Mouse (Mus musculus) erythroblast, embryonic 14.5 days (primary cell): ENCODE data around the gene Nell1. TPM values are rescaled to one million over a fixed set of nuclear protein-coding genes. Genes with fewer than 3 reads are reported as not detected.

Experiments used
- H3K27me3 ChIP-seq: 2 replicates; pipeline ENCODE4 v1.6.1; 2012; ENCODE audit warnings: inconsistent platforms; ENCODE audit not compliant: control insufficient read depth
- H3K36me3 ChIP-seq: 2 replicates; pipeline ENCODE4 v1.6.1; 2012; ENCODE audit warnings: mild to moderate bottlenecking, inconsistent platforms; ENCODE audit not compliant: control insufficient read depth
- H3K4me1 ChIP-seq: 2 replicates; pipeline ENCODE4 v1.6.1; 2012; ENCODE audit warnings: inconsistent platforms; ENCODE audit not compliant: control insufficient read depth
- H3K4me3 ChIP-seq: replicated peaks from 2 replicates; pipeline ENCODE3; 2012; ENCODE audit warnings: moderate library complexity, mild to moderate bottlenecking, inconsistent platforms
- H3K9me3 ChIP-seq: 2 replicates; pipeline ENCODE4 v1.6.1; 2012; ENCODE audit warnings: low read length, inconsistent platforms, mixed read lengths; ENCODE audit not compliant: control insufficient read depth
- GATA1 ChIP-seq: IDR thresholded peaks from 2 replicates; pipeline ENCODE4 v1.6.1; 2012; ENCODE audit warnings: low read length, inconsistent platforms, mixed read lengths
- TAL1 ChIP-seq: IDR thresholded peaks from 3 replicates; pipeline ENCODE4 v1.6.1; 2012; ENCODE audit warnings: low read length, inconsistent platforms, mixed read lengths
- polyA plus RNA-seq: library from polyadenylated mRNA; stranded (reverse); fragments of >175 nt; gene quantifications from 2 replicates; pipeline ENCODE4 v1.2.3, GENCODE M21; 2012

Nell1 gene
- polyA plus RNA-seq, 1 experiment, result not detected

GRCm38 (mm10) chr7:50614101-50614500, 639.4 kb downstream of the Nell1 start:
- no peaks in the 10 kb centered on the region for H3K27me3 ChIP-seq
- no peak overlapping the region for H3K4me3 ChIP-seq
- H3K4me1 ChIP-seq, result no peaks in the 10 kb centered on the region
- TF ChIP-seq GATA1 (no peak), TAL1 (no peak)
- no peaks in the 10 kb centered on the region for H3K9me3 ChIP-seq
- H3K36me3 ChIP-seq, result no peaks in the 10 kb centered on the region

- no peak overlapping the region for H3K4me3 ChIP-seq
- H3K4me1 ChIP-seq, result no peaks in the 10 kb centered on the region
- TF ChIP-seq TAL1 (no peak), GATA1 (no peak)
- no peaks in the 10 kb centered on the region for H3K27me3 ChIP-seq
- no peaks in the 10 kb centered on the region for H3K36me3 ChIP-seq
- H3K9me3 ChIP-seq, result no peaks in the 10 kb centered on the region; the same call in 1 of the 2 replicates
Observed at GRCm38 (mm10) chr7:50629186-50629585, 654.5 kb downstream of the Nell1 start.

- Histone ChIP-seq H3K4me3 (no peak overlapping the region), H3K27me3 (no peaks in the 10 kb centered on the region), H3K9me3 (no peaks in the 10 kb centered on the region; the same call in 1 of the 2 replicates), H3K4me1 (no peaks in the 10 kb centered on the region), H3K36me3 (no peaks in the 10 kb centered on the region)
- TF ChIP-seq TAL1 (no peak), GATA1 (no peak)
Observed at GRCm38 (mm10) chr7:50633147-50633546, 658.5 kb downstream of the Nell1 start.

GRCm38 (mm10) chr7:50672266-50672665, 697.6 kb downstream of the Nell1 start:
- Histone ChIP-seq H3K27me3 (no peaks in the 10 kb centered on the region), H3K36me3 (no peaks in the 10 kb centered on the region), H3K9me3 (no peaks in the 10 kb centered on the region; the same call in 1 of the 2 replicates), H3K4me3 (no peak overlapping the region), H3K4me1 (no peaks in the 10 kb centered on the region)
- TF ChIP-seq GATA1 (no peak), TAL1 (no peak)

- Histone ChIP-seq H3K4me1 (no peaks in the 10 kb centered on the region), H3K4me3 (no peak overlapping the region), H3K27me3 (no peaks in the 10 kb centered on the region), H3K9me3 (peaks cover 3% of the 10 kb centered on the region; the same call in 1 of the 2 replicates), H3K36me3 (no peaks in the 10 kb centered on the region)
- TF ChIP-seq GATA1 (no peak), TAL1 (no peak)
Observed at GRCm38 (mm10) chr7:50675444-50675843, 700.8 kb downstream of the Nell1 start.

GRCm38 (mm10) chr7:50677511-50677910, 702.8 kb downstream of the Nell1 start:
- peaks cover 3% of the 10 kb centered on the region; the same call in 1 of the 2 replicates for H3K9me3 ChIP-seq
- no peaks in the 10 kb centered on the region for H3K4me1 ChIP-seq
- TF ChIP-seq GATA1 (no peak), TAL1 (no peak)
- H3K4me3 ChIP-seq, result no peak overlapping the region
- no peaks in the 10 kb centered on the region for H3K27me3 ChIP-seq
- no peaks in the 10 kb centered on the region for H3K36me3 ChIP-seq

GRCm38 (mm10) chr7:50686337-50686736, 711.7 kb downstream of the Nell1 start:
- TF ChIP-seq GATA1 (no peak), TAL1 (no peak)
- Histone ChIP-seq H3K4me3 (no peak overlapping the region), H3K27me3 (no peaks in the 10 kb centered on the region), H3K9me3 (no peaks in the 10 kb centered on the region; the same call in 1 of the 2 replicates), H3K36me3 (no peaks in the 10 kb centered on the region), H3K4me1 (no peaks in the 10 kb centered on the region)

- Histone ChIP-seq H3K4me1 (no peaks in the 10 kb centered on the region), H3K9me3 (no peaks in the 10 kb centered on the region), H3K4me3 (no peak overlapping the region), H3K36me3 (no peaks in the 10 kb centered on the region), H3K27me3 (no peaks in the 10 kb centered on the region)
- TF ChIP-seq GATA1 (no peak), TAL1 (no peak)
Observed at GRCm38 (mm10) chr7:50725166-50725565, 750.5 kb downstream of the Nell1 start.

GRCm38 (mm10) chr7:50730951-50731350, 756.3 kb downstream of the Nell1 start:
- H3K36me3 ChIP-seq, result no peaks in the 10 kb centered on the region
- no peak for TF ChIP-seq GATA1
- TF ChIP-seq TAL1, result no peak
- H3K4me1 ChIP-seq, result no peaks in the 10 kb centered on the region
- no peaks in the 10 kb centered on the region for H3K9me3 ChIP-seq
- no peak overlapping the region for H3K4me3 ChIP-seq
- H3K27me3 ChIP-seq, result no peaks in the 10 kb centered on the region

- Histone ChIP-seq H3K27me3 (no peaks in the 10 kb centered on the region), H3K36me3 (no peaks in the 10 kb centered on the region), H3K4me3 (no peak overlapping the region), H3K9me3 (no peaks in the 10 kb centered on the region), H3K4me1 (no peaks in the 10 kb centered on the region)
- TF ChIP-seq GATA1, result no peak
- TF ChIP-seq TAL1, result no peak
Observed at GRCm38 (mm10) chr7:50755516-50755915, 780.9 kb downstream of the Nell1 start.
